Mouse (Mus musculus) ES-Bruce4 (cell line): ENCODE results near the gene Snx29. TPM values are rescaled to one million over a fixed set of nuclear protein-coding genes. Genes with fewer than 3 reads are reported as not detected.

Experiments used
- H3K27ac ChIP-seq: 2 replicates; pipeline ENCODE4 v1.5.1; 2012; ENCODE audit warnings: low read length, inconsistent platforms; ENCODE audit not compliant: insufficient read depth
- H3K27me3 ChIP-seq: 2 replicates; pipeline ENCODE4 v1.6.1; 2012; ENCODE audit warnings: mild to moderate bottlenecking, low read length, inconsistent platforms; ENCODE audit not compliant: control insufficient read depth, poor library complexity, insufficient read depth, severe bottlenecking
- H3K36me3 ChIP-seq: 2 replicates; pipeline ENCODE4 v1.6.1; 2012; ENCODE audit warnings: inconsistent platforms, mild to moderate bottlenecking, low read length, moderate library complexity; ENCODE audit not compliant: control insufficient read depth, poor library complexity, insufficient read depth, severe bottlenecking
- H3K4me1 ChIP-seq: one replicate; pipeline ENCODE4 v1.8.1; 2011; ENCODE audit warnings: low read length; ENCODE audit not compliant: control insufficient read depth, insufficient read depth
- H3K4me3 ChIP-seq: 2 replicates; pipeline ENCODE4 v1.5.1; 2011; ENCODE audit warnings: low read depth, mild to moderate bottlenecking, low read length
- H3K9ac ChIP-seq: 2 replicates; pipeline ENCODE4 v1.6.1; 2012; ENCODE audit warnings: low read depth, mild to moderate bottlenecking, inconsistent platforms; ENCODE audit not compliant: poor library complexity, severe bottlenecking
- H3K9me3 ChIP-seq: replicated peaks from 2 replicates; pipeline ENCODE4 v1.6.1; 2012; ENCODE audit warnings: mild to moderate bottlenecking, low read length, inconsistent platforms; ENCODE audit not compliant: control insufficient read depth, poor library complexity, insufficient read depth, severe bottlenecking
- CTCF ChIP-seq: IDR thresholded peaks from one replicate; pipeline ENCODE4 v1.8.1; 2011; ENCODE audit warnings: low read depth, low read length
- EP300 ChIP-seq: IDR thresholded peaks from 2 replicates; pipeline ENCODE4 v1.6.1; 2011; ENCODE audit warnings: low read depth, low read length; ENCODE audit not compliant: insufficient read depth
- POLR2A ChIP-seq: IDR thresholded peaks from one replicate; pipeline ENCODE4 v1.8.1; 2011; ENCODE audit warnings: low read length; ENCODE audit not compliant: insufficient read depth
- polyA plus RNA-seq: library from polyadenylated mRNA; stranded (reverse); fragments of >200 nt; gene quantifications from 2 replicates; pipeline ENCODE4 v1.2.4, GENCODE M21; 2011; ENCODE audit warnings: low read depth; ENCODE audit not compliant: missing spikeins, insufficient read depth, insufficient read length

Snx29 gene
- polyA plus RNA-seq, 1 experiment = 9.2 TPM

- TF ChIP-seq CTCF (no peak), EP300 (no peak), POLR2A (no peak)
Measured at GRCm38 (mm10) chr16:11756598-11757245, 434.0 kb downstream of the Snx29 start.

GRCm38 (mm10) chr16:11757471-11757870, 434.8 kb downstream of the Snx29 start:
- Histone ChIP-seq H3K9me3 (no peaks in the 10 kb centered on the region), H3K27me3 (no peaks in the 10 kb centered on the region), H3K27ac (no peak overlapping the region), H3K36me3 (no peaks in the 10 kb centered on the region), H3K4me3 (no peak overlapping the region), H3K4me1 (no peaks in the 10 kb centered on the region), H3K9ac (no peak overlapping the region)
- TF ChIP-seq POLR2A (no peak), EP300 (no peak), CTCF (no peak)

More at GRCm38 (mm10) chr16:11756598-11757245, 434.0 kb downstream of the Snx29 start:
- Histone ChIP-seq H3K4me1 (no peaks in the 10 kb centered on the region), H3K9me3 (no peaks in the 10 kb centered on the region), H3K9ac (no peak overlapping the region), H3K4me3 (no peak overlapping the region), H3K27ac (no peak overlapping the region), H3K27me3 (no peaks in the 10 kb centered on the region), H3K36me3 (no peaks in the 10 kb centered on the region)

GRCm38 (mm10) chr16:11757951-11758350, 435.2 kb downstream of the Snx29 start:
- Histone ChIP-seq H3K9ac (no peak overlapping the region), H3K9me3 (no peaks in the 10 kb centered on the region), H3K27me3 (no peaks in the 10 kb centered on the region), H3K27ac (no peak overlapping the region), H3K36me3 (no peaks in the 10 kb centered on the region), H3K4me1 (no peaks in the 10 kb centered on the region), H3K4me3 (no peak overlapping the region)
- no peak for TF ChIP-seq EP300

GRCm38 (mm10) chr16:11772318-11772717, 449.6 kb downstream of the Snx29 start:
- H3K27me3 ChIP-seq = no peaks in the 10 kb centered on the region
- no peak for TF ChIP-seq POLR2A
- no peak for TF ChIP-seq EP300
- no peak for TF ChIP-seq CTCF
- H3K36me3 ChIP-seq = no peaks in the 10 kb centered on the region
- no peak overlapping the region for H3K9ac ChIP-seq
- H3K9me3 ChIP-seq = peaks cover 4% of the 10 kb centered on the region; the same call in 1 of the 2 replicates
- H3K4me3 ChIP-seq = no peak overlapping the region
- H3K27ac ChIP-seq = no peak overlapping the region
- H3K4me1 ChIP-seq = no peaks in the 10 kb centered on the region

- no peaks in the 10 kb centered on the region for H3K4me1 ChIP-seq
- no peak overlapping the region for H3K9ac ChIP-seq
- TF ChIP-seq EP300 (no peak), POLR2A (no peak), CTCF (no peak)
- H3K27ac ChIP-seq = no peak overlapping the region
- H3K4me3 ChIP-seq = no peak overlapping the region
- H3K27me3 ChIP-seq = no peaks in the 10 kb centered on the region
- peaks cover 3% of the 10 kb centered on the region; the same call in 1 of the 2 replicates for H3K9me3 ChIP-seq
- no peaks in the 10 kb centered on the region for H3K36me3 ChIP-seq
Measured at GRCm38 (mm10) chr16:11774321-11774720, 451.6 kb downstream of the Snx29 start.

GRCm38 (mm10) chr16:11776528-11776927, 453.8 kb downstream of the Snx29 start:
- Histone ChIP-seq H3K27me3 (no peaks in the 10 kb centered on the region), H3K4me1 (no peaks in the 10 kb centered on the region), H3K9me3 (no peaks in the 10 kb centered on the region), H3K27ac (no peak overlapping the region), H3K9ac (no peak overlapping the region), H3K36me3 (no peaks in the 10 kb centered on the region), H3K4me3 (no peak overlapping the region)
- TF ChIP-seq EP300 (no peak), CTCF (no peak), POLR2A (no peak)
